Mouse (Mus musculus) liver, adult 2 months (tissue): ENCODE data around the gene Pxt1.

ENCODE experiments used
- CTCF ChIP-seq: fragments of 200-500 bp; IDR thresholded peaks from 2 replicates; pipeline ENCODE4 v1.5.1; 2011; ENCODE audit warnings: low read depth, low read length, control low read depth
- POLR2A ChIP-seq: fragments of 200-500 bp; IDR thresholded peaks from 2 replicates; pipeline ENCODE4 v1.6.1; 2011; ENCODE audit warnings: low read length, control low read depth; ENCODE audit not compliant: insufficient read depth; ENCODE audit errors: extremely low read depth

DNA sequence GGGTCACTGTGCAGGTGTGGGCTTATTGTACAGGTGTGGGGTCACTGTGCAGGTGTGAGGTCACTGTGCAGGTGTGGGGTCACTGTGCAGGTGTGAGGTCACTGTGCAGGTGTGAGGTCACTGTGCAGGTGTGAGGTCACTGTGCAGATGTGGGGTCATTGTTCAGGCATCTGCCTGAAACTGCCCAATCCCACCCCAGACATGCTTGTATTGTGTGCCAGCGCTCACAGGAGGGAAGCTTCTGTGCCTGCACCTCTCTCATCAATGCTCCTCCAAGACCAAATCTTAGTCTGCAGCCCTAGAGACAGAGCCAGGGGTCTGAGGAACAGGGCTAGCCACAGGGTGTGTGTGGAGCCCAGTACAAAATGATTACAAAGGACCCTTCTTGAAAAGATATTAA lies 27.1 kb downstream of the Pxt1 start:
- TF ChIP-seq POLR2A = no peak
- no peak for TF ChIP-seq CTCF
